Mouse (Mus musculus): ENCODE measurements around the gene Gm5128. TPM values are rescaled to one million over a fixed set of nuclear protein-coding genes. Genes with fewer than 3 reads are reported as not detected.

The Gm5128 gene
- not detected for total RNA-seq (2023)

GRCm38 (mm10) chrX:135372984-135373383 lies at the start of gene Gm5128:
Gm5128 (plus strand) TSS chrX:135373284.

Other genes with a start within 250 kb of the Gm5128 start
- not detected for gene Gm15023, start 195.7 kb upstream of the Gm5128 start, total RNA-seq (2023)
- not detected for gene Tceal6, start 162.6 kb upstream of the Gm5128 start, total RNA-seq (2023)
- not detected for gene Pramel3, start 71.0 kb upstream of the Gm5128 start, total RNA-seq (2023)
- not detected for gene Gm7903, start 60.6 kb downstream of the Gm5128 start, total RNA-seq (2023)
- not detected for gene AV320801, start 121.3 kb downstream of the Gm5128 start, total RNA-seq (2023)
- gene Nxf7, start 225.5 kb downstream of the Gm5128 start, total RNA-seq (2023) = not detected